Mouse (Mus musculus) lung, postnatal 0 days (tissue): ENCODE measurements around the gene Chpf2. TPM values are rescaled to one million over a fixed set of nuclear protein-coding genes. Genes with fewer than 3 reads are reported as not detected.

Experiments used
- ATAC-seq: fragments of 200-750 bp; cut with Nextera tagmentation; 2 replicates; pipeline ENCODE4 v1.8.0; 2017; ENCODE audit warnings: moderate library complexity
- DNase-seq: peaks from one replicate; pipeline ENCODE4 v3.0.0-alpha.2; 2016; ENCODE audit warnings: low spot score
- H3K27ac ChIP-seq: fragments of 300-500 bp; sonication (generic); 2 replicates; pipeline ENCODE4 v1.5.1; 2014; ENCODE audit warnings: antibody characterized with exemption, mild to moderate bottlenecking, low read length, mixed read lengths
- H3K27me3 ChIP-seq: fragments of 300-500 bp; sonication (generic); replicated peaks from 2 replicates; pipeline ENCODE4 v1.6.1; 2014; ENCODE audit warnings: low read length, mixed read lengths; ENCODE audit not compliant: insufficient read depth
- H3K36me3 ChIP-seq: fragments of 300-500 bp; sonication (generic); 2 replicates; pipeline ENCODE4 v1.6.1; 2014; ENCODE audit warnings: low read length, mixed read lengths; ENCODE audit not compliant: insufficient read depth
- H3K4me1 ChIP-seq: fragments of 300-500 bp; sonication (generic); 2 replicates; pipeline ENCODE4 v1.6.1; 2014; ENCODE audit warnings: antibody characterized with exemption, low read depth, low read length, mixed read lengths; ENCODE audit not compliant: insufficient read depth
- H3K4me2 ChIP-seq: fragments of 300-500 bp; sonication (generic); replicated peaks from 2 replicates; pipeline ENCODE4 v1.6.1; 2014; ENCODE audit warnings: low read depth, mild to moderate bottlenecking, low read length, moderate library complexity, mixed read lengths
- H3K4me3 ChIP-seq: fragments of 300-500 bp; sonication (generic); 2 replicates; pipeline ENCODE4 v1.5.1; 2014; ENCODE audit warnings: low read depth, low read length
- H3K9ac ChIP-seq: fragments of 300-500 bp; sonication (generic); replicated peaks from 2 replicates; pipeline ENCODE4 v1.6.1; 2014; ENCODE audit warnings: low read depth, mild to moderate bottlenecking
- H3K9me3 ChIP-seq: fragments of 300-500 bp; sonication (generic); 2 replicates; pipeline ENCODE4 v1.6.1; 2016; ENCODE audit warnings: low read length, mixed read lengths
- CTCF ChIP-seq: IDR thresholded peaks from 2 replicates; pipeline ENCODE4 v1.5.1; 2016; ENCODE audit warnings: antibody characterized with exemption, mild to moderate bottlenecking
- EP300 ChIP-seq: IDR thresholded peaks from 2 replicates; pipeline ENCODE4 v1.6.1; 2016; ENCODE audit warnings: antibody characterized with exemption, mild to moderate bottlenecking, control low read depth
- WGBS: fragments of 180-500 bp; shearing (Covaris S2); extraction: QIAGEN DNeasy Blood & Tissue Kit; methylation state at CpG from one replicate; pipeline ENCODE4 v1.1.7; 2014; 5-methylcytosine and 5-hydroxymethylcytosine counted together
- polyA plus RNA-seq: library from polyadenylated mRNA; unstranded; fragments of >200 nt; fragmentation: Nextera tagmentation; extraction: Ambion mirVana; gene quantifications from 2 replicates; pipeline ENCODE4 v1.2.1, GENCODE M21; 2015

Chpf2 gene
- polyA plus RNA-seq, 1 experiment from 2014 or later, result 22.5 TPM

DNA sequence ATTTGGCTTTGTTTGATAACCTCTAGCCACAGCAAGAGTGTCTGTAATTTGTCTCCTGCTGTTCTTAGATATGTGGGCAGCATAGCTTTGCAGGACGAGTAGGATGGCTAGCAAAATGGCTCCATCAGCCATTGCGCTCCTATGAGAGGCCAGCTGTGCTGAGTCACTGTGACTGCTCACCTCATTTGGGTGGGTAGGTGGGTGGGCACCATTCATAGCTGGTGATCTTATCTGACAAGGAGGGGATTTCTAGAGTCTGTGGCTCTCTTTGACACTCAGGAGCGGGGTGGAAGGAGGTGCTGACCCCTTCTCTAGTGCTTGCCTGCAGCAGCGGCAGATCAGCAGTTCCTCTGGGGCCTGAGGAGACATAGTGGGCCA is 648 bp downstream of the Chpf2 start:
- DNase-seq (no peak), ATAC-seq (peak; percentile 18; the same call in 1 of the 2 replicates)
- TF ChIP-seq EP300 (no peak), CTCF (no peak)
- Histone ChIP-seq H3K36me3 (peaks cover 12% of the 10 kb centered on the region; the same call in 1 of the 2 replicates), H3K4me1 (peaks cover 10% of the 10 kb centered on the region; the same call in 1 of the 2 replicates), H3K27me3 (no peaks in the 10 kb centered on the region), H3K4me2 (peak overlapping the region; percentile 84), H3K9me3 (no peaks in the 10 kb centered on the region), H3K4me3 (peak overlapping the region; percentile 65), H3K9ac (peak overlapping the region; percentile 54), H3K27ac (peak overlapping the region; percentile 54)
- 14% methylated on average over 4 of the region's 4 CpGs for WGBS

DNA sequence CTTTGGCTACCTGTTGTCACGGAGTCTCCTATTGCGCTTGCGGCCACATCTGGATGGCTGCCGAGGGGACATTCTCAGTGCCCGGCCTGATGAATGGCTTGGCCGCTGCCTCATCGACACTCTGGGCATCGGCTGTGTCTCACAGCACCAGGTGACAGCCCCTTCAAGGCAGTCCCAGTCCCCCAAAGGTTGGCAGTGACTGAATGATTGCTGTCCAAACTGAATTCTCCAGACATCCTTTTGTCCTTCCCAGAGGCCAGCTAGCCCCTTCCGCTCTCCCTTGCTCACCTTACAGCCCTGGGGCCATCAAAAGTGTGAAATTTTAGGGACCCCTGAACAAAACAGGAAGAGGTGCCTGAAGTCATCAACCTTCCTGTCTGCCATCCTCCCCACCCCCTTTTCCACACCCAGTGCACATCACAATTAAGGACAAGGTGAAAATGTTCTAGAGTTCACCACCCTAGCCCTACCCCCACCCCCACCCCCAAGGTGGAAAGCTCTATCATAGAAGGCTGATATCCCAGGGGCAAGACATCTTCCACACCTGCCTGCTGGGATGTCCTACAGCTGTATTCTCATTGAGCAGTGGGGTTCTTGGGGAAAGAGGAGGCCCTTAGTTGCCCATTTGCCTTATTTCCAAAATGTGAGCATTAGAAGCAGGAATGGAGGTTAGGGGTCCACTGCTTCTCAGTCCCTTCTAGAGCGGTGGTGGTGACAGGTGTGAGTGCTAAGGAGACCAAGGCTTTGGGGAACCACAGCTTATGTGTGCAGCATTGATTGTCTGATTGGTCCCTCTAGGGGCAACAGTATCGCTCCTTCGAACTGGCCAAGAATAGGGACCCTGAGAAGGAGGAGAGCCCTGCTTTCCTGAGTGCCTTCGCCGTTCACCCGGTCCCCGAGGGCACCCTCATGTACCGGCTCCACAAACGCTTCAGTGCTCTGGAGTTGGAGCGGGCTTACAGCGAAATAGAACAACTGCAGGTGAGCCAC is 3.3 kb downstream of the Chpf2 start:
- Histone ChIP-seq H3K27me3 (no peaks in the 10 kb centered on the region), H3K4me2 (no peak overlapping the region), H3K4me3 (no peak overlapping the region), H3K36me3 (peaks cover 16% of the 10 kb centered on the region), H3K9ac (no peak overlapping the region), H3K4me1 (peaks cover 10% of the 10 kb centered on the region; the same call in 1 of the 2 replicates), H3K9me3 (no peaks in the 10 kb centered on the region), H3K27ac (no peak overlapping the region)
- DNase-seq (no peak), ATAC-seq (no peak)
- 90% methylated on average over 20 of the region's 20 CpGs for WGBS
- TF ChIP-seq CTCF (no peak), EP300 (no peak)

DNA sequence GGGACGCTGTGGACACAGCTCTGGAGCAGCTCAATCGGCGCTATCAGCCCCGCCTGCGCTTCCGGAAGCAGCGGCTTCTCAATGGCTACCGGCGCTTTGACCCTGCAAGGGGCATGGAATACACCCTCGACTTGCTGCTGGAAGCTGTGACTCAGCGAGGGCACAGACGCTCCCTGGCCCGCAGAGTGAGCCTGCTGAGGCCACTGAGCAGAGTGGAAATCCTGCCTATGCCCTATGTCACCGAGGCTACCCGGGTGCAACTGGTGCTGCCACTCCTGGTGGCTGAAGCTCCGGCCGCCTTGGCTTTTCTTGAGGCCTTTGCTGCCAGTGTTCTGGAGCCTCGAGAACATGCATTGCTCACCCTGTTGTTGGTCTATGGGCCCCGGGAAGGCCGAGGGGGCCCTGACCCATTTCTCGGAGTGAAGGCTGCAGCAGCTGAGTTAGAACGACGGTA is 4.8 kb downstream of the Chpf2 start:
- 39% methylated on average over 23 of the region's 23 CpGs for WGBS
- no peak for ATAC-seq
- Histone ChIP-seq H3K9ac (no peak overlapping the region), H3K36me3 (peaks cover 17% of the 10 kb centered on the region), H3K9me3 (no peaks in the 10 kb centered on the region), H3K27me3 (no peaks in the 10 kb centered on the region), H3K4me2 (peak overlapping the region; percentile 33), H3K4me3 (no peak overlapping the region), H3K27ac (no peak overlapping the region), H3K4me1 (peaks cover 10% of the 10 kb centered on the region; the same call in 1 of the 2 replicates)
- no peak for TF ChIP-seq CTCF
- no peak for TF ChIP-seq EP300
- DNase-seq, result no peak

DNA sequence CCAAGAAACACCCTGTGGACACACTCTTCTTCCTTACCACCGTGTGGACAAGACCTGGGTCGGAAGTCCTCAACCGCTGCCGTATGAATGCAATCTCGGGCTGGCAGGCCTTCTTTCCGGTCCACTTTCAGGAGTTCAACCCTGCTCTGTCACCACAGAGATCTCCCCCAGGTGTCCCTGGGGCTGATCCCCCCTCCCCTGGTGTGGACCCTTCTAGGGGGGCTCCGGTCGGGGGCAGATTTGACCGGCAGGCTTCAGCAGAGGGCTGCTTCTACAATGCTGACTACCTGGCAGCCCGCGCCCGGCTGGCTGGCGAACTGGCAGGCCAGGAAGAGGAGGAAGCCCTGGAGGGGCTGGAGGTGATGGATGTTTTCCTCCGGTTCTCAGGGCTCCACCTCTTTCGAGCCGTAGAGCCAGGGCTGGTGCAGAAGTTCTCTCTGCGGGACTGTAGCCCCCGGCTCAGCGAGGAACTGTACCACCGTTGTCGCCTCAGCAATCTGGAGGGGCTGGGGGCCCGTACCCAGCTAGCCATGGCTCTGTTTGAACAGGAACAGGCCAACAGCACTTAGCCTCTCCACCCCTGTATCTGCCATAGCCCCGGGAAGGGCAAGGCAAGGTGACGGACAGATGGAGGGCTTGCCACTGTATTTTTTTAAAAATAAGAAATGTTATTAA is 5.4 kb downstream of the Chpf2 start:
- Histone ChIP-seq H3K4me3 (no peak overlapping the region), H3K9me3 (no peaks in the 10 kb centered on the region), H3K4me2 (peak overlapping the region; percentile 33), H3K36me3 (peaks cover 17% of the 10 kb centered on the region), H3K27me3 (no peaks in the 10 kb centered on the region), H3K4me1 (peaks cover 10% of the 10 kb centered on the region; the same call in 1 of the 2 replicates), H3K27ac (no peak overlapping the region), H3K9ac (no peak overlapping the region)
- 0 out of 2 replicates have a peak, but pooled peaks have one; percentile 5 for ATAC-seq
- 48% methylated on average over 22 of the region's 24 CpGs for WGBS
- DNase-seq, result no peak
- TF ChIP-seq CTCF (no peak), EP300 (no peak)

DNA sequence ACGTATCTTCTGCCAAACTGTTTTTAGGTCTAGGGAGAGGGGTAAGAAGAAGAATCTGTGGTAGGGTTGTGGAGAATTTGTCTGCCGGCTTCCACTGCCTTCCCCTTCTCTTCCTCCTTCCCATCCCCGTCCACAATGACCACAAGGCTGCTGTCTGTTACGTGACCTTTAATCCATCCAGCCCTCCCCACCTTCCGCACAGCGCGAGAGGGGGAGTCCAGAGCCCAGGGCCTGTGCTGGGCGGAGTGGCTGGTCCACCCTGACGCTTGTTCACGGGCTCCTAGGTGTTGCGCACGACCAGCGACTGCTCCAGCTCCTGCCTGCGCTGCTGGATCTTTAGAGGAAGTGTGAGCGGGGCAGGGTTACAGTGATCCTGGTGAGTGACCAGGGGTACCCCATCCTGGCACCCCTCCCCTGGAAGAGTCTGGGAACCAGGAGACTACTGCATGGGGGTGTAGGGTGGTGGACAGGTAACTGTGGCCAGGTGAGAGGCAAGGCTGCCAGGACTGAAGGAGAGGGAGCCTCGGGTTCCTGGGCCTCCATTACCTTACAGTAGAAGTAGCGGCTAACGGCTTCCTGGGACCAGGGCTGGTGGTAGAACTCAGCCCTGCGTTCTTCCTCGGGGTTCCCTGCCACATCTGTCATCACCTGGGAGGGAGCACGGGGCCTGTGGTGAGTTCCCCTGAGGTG is 6.1 kb downstream of the Chpf2 start:
- Histone ChIP-seq H3K4me2 (peak overlapping the region; percentile 33; the same call in 1 of the 2 replicates), H3K9ac (no peak overlapping the region), H3K27ac (no peak overlapping the region), H3K4me1 (0 out of 2 replicates have a peak, but pooled peaks cover 3% of the 10 kb centered on the region), H3K36me3 (peaks cover 17% of the 10 kb centered on the region), H3K27me3 (no peaks in the 10 kb centered on the region), H3K9me3 (no peaks in the 10 kb centered on the region), H3K4me3 (no peak overlapping the region)
- ATAC-seq, result peak; percentile 18; the same call in 1 of the 2 replicates
- WGBS, result 60% methylated on average over 21 of the region's 21 CpGs
- DNase-seq, result no peak
- TF ChIP-seq EP300, result no peak
- TF ChIP-seq CTCF, result no peak
